Mouse (Mus musculus) megakaryocyte-erythroid progenitor cell, adult 5 weeks (primary cell): ENCODE results near the gene Enam. TPM values are rescaled to one million over a fixed set of nuclear protein-coding genes. Genes with fewer than 3 reads are reported as not detected.

Experiments
- polyA plus RNA-seq: library from polyadenylated mRNA; stranded (reverse); fragments of >175 nt; gene quantifications from 2 replicates; pipeline ENCODE4 v1.2.3, GENCODE M21; 2012

Gene Enam
- not detected in 2 replicates for polyA plus RNA-seq

GRCm38 (mm10) chr5:88487675-88488074 lies at the start of gene Enam:
Enam (plus strand) TSS chr5:88487975.

GRCm38 (mm10) chr5:88455691-88456090 lies 32.1 kb upstream of the Enam start, which contains the start of gene Ambn:
Ambn (plus strand) TSS chr5:88455991.

GRCm38 (mm10) chr5:88527657-88528056 lies 39.9 kb downstream of the Enam start, which contains the start of gene Jchain:
Jchain (minus strand) TSS chr5:88527891.

GRCm38 (mm10) chr5:88554086-88554886 lies 66.5 kb downstream of the Enam start, which contains the start of gene Utp3:
Utp3 (plus strand) TSS chr5:88554462.

Other genes starting within 250 kb of the Enam start
- not detected in 2 replicates for gene Gm7714, start 219.1 kb upstream of the Enam start, polyA plus RNA-seq
- not detected in 2 replicates for gene Prol1, start 170.7 kb upstream of the Enam start, polyA plus RNA-seq
- not detected in 2 replicates for gene Amtn, start 111.9 kb upstream of the Enam start, polyA plus RNA-seq
- not detected in 2 replicates for gene Ambn, start 32.0 kb upstream of the Enam start, polyA plus RNA-seq
- 0.04 and 0.11 TPM in 2 replicates for gene Jchain, start 39.9 kb downstream of the Enam start, polyA plus RNA-seq
- gene Utp3, start 66.5 kb downstream of the Enam start, polyA plus RNA-seq, result 67.1 and 82.5 TPM in 2 replicates
- gene Rufy3, start 77.1 kb downstream of the Enam start, polyA plus RNA-seq, result 3.3 and 3.8 TPM in 2 replicates
- 36.6 and 40.7 TPM in 2 replicates for gene Grsf1, start 188.2 kb downstream of the Enam start, polyA plus RNA-seq
- gene Mob1b, start 232.9 kb downstream of the Enam start, polyA plus RNA-seq, result 13.3 and 14.7 TPM in 2 replicates